Mouse (Mus musculus) retina, adult 2 months (tissue): ENCODE data around the gene Srgap3.
"Not testable (repeated sequence)": the region's sequence is repeated elsewhere in the genome, so short reads cannot be mapped to it uniquely, and the experiment has no call there.

Experiments used
- DNase-seq: peaks from one replicate; pipeline ENCODE4 v3.0.0-alpha.2; 2012; ENCODE audit warnings: low read depth, low spot score

The Srgap3 gene

GRCm38 (mm10) chr6:112861351-112862297 is 85.4 kb downstream of the Srgap3 start:
- DNase-seq: no peak

GRCm38 (mm10) chr6:112860290-112860689 is 86.8 kb downstream of the Srgap3 start:
- not testable (repeated sequence) for DNase-seq

- DNase-seq: no peak
Measured at GRCm38 (mm10) chr6:112857057-112857456, 90.0 kb downstream of the Srgap3 start.

GRCm38 (mm10) chr6:112855183-112855582 is 91.9 kb downstream of the Srgap3 start:
- DNase-seq: no peak

- DNase-seq: no peak
Measured at GRCm38 (mm10) chr6:112852261-112853235, 94.5 kb downstream of the Srgap3 start.

- DNase-seq: no peak
Measured at GRCm38 (mm10) chr6:112850745-112851144, 96.3 kb downstream of the Srgap3 start.

- DNase-seq: no peak
Measured at GRCm38 (mm10) chr6:112848629-112849180, 98.4 kb downstream of the Srgap3 start.

- no peak for DNase-seq
Measured at GRCm38 (mm10) chr6:112846863-112847262, 100.2 kb downstream of the Srgap3 start.

GRCm38 (mm10) chr6:112842426-112842825 is 104.6 kb downstream of the Srgap3 start:
- DNase-seq: no peak

GRCm38 (mm10) chr6:112840400-112840799 is 106.7 kb downstream of the Srgap3 start:
- DNase-seq: no peak

GRCm38 (mm10) chr6:112839391-112839790 is 107.7 kb downstream of the Srgap3 start:
- no peak for DNase-seq

- DNase-seq: no peak
Measured at GRCm38 (mm10) chr6:112838879-112839278, 108.2 kb downstream of the Srgap3 start.

- no peak for DNase-seq
Measured at GRCm38 (mm10) chr6:112836712-112837111, 110.4 kb downstream of the Srgap3 start.

- no peak for DNase-seq
Measured at GRCm38 (mm10) chr6:112835413-112835812, 111.7 kb downstream of the Srgap3 start.

- no peak for DNase-seq
Measured at GRCm38 (mm10) chr6:112834430-112834829, 112.6 kb downstream of the Srgap3 start.

GRCm38 (mm10) chr6:112833763-112834162 is 113.3 kb downstream of the Srgap3 start:
- DNase-seq: no peak

GRCm38 (mm10) chr6:112829196-112829595 is 117.9 kb downstream of the Srgap3 start:
- no peak for DNase-seq

GRCm38 (mm10) chr6:112828420-112828819 is 118.6 kb downstream of the Srgap3 start:
- DNase-seq: no peak

GRCm38 (mm10) chr6:112825657-112826056 is 121.4 kb downstream of the Srgap3 start:
- DNase-seq: no peak

GRCm38 (mm10) chr6:112823096-112823495 is 124.0 kb downstream of the Srgap3 start:
- DNase-seq: no peak

GRCm38 (mm10) chr6:112820298-112820992 is 126.6 kb downstream of the Srgap3 start:
- no peak for DNase-seq
